Mouse (Mus musculus) neural tube, embryonic 14.5 days (tissue): ENCODE data around the gene Gm20388. TPM values are rescaled to one million over a fixed set of nuclear protein-coding genes. Genes with fewer than 3 reads are reported as not detected.
A peak's percentile ranks its signal among the peaks of the same experiment; 100 is the strongest.

Experiments
- ATAC-seq: fragments of 200-750 bp; cut with Nextera tagmentation; 2 replicates; pipeline ENCODE4 v1.8.0; 2017; ENCODE audit warnings: low read depth, mild to moderate bottlenecking, moderate TSS enrichment, moderate library complexity
- H3K27ac ChIP-seq: fragments of 300-500 bp; sonication (generic); 2 replicates; pipeline ENCODE4 v1.5.1; 2014; ENCODE audit warnings: low read depth, mild to moderate bottlenecking, control low read depth, low read length, moderate library complexity, mixed read lengths
- H3K27me3 ChIP-seq: fragments of 300-500 bp; sonication (generic); 2 replicates; pipeline ENCODE4 v1.6.1; 2014; ENCODE audit warnings: low read length; ENCODE audit not compliant: control insufficient read depth, insufficient read depth
- H3K36me3 ChIP-seq: fragments of 300-500 bp; sonication (generic); 2 replicates; pipeline ENCODE4 v1.6.1; 2014; ENCODE audit warnings: low read length, mixed read lengths; ENCODE audit not compliant: control insufficient read depth, insufficient read depth
- H3K4me1 ChIP-seq: fragments of 300-500 bp; sonication (generic); 2 replicates; pipeline ENCODE4 v1.6.1; 2014; ENCODE audit warnings: low read length; ENCODE audit not compliant: control insufficient read depth, insufficient read depth
- H3K4me2 ChIP-seq: fragments of 300-500 bp; sonication (generic); 2 replicates; pipeline ENCODE4 v1.6.1; 2014; ENCODE audit warnings: mild to moderate bottlenecking, low read depth, low read length, control low read depth
- H3K4me3 ChIP-seq: fragments of 300-500 bp; sonication (generic); 2 replicates; pipeline ENCODE4 v1.5.1; 2014; ENCODE audit warnings: low read depth, low read length, control low read depth, mixed read lengths
- H3K9ac ChIP-seq: fragments of 300-500 bp; sonication (generic); replicated peaks from 2 replicates; pipeline ENCODE4 v1.6.1; 2014; ENCODE audit warnings: low read depth, mild to moderate bottlenecking, control low read depth, low read length, mixed read lengths
- H3K9me3 ChIP-seq: fragments of 300-500 bp; sonication (generic); 2 replicates; pipeline ENCODE4 v1.6.1; 2016; ENCODE audit warnings: low read length; ENCODE audit not compliant: control insufficient read depth
- WGBS: fragments of 180-500 bp; shearing (Covaris S2); extraction: QIAGEN DNeasy Blood & Tissue Kit; methylation state at CpG from one replicate; pipeline ENCODE4 v1.1.7; 2014; 5-methylcytosine and 5-hydroxymethylcytosine counted together
- polyA plus RNA-seq: library from polyadenylated mRNA; unstranded; fragments of >200 nt; fragmentation: Nextera tagmentation; extraction: Ambion mirVana; gene quantifications from 2 replicates; pipeline ENCODE4 v1.2.1, GENCODE M21; 2014

Gene Gm20388
- polyA plus RNA-seq, 1 experiment from 2014 or later: 10.3 TPM

DNA sequence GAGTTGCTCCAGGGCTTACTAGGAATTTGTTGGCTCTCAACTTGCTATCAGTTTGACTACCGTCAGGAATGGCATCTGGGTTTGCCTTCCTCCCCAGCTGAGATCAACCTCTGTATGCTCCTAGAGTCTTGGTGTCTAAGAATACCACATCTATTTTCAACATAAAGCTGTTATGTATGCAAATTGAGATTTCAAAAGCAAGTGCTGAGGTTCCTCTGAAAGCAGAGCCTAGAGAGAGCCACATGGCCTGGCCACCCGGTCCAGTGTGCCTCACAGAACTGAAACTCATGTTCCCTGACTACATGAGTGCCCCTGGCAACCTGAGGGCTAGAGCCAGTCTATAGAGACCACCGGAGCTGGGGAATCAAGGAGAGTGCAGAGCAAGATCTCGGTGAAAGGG, 2694.7 kb downstream of the Gm20388 start:
- Histone ChIP-seq H3K9me3 (no peaks in the 10 kb centered on the region), H3K27me3 (no peaks in the 10 kb centered on the region), H3K27ac (no peak overlapping the region), H3K4me3 (no peak overlapping the region), H3K9ac (no peak overlapping the region), H3K4me2 (no peak overlapping the region), H3K36me3 (no peaks in the 10 kb centered on the region), H3K4me1 (no peaks in the 10 kb centered on the region; the same call in 1 of the 2 replicates)
- WGBS: 85% methylated on average over 4 of the region's 4 CpGs
- ATAC-seq: no peak

DNA sequence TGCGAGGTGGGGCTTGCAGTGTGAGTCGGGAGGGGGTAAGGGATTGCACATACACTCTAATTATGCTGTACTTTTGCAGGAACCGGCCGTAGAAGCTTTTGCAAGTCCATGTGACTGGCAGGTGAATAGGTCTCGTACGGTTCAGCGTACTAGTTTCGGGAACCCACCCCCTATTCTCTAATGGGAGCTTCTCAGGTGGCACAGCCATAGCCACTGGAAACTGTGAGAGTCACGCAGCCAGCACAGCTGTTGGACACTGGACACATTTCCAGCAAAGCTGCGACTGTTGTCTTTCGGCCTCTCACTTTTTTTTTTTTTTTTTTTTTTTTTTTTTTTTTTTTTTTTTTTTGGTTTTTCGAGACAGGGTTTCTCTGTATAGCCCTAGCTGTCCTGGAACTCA, 2696.2 kb downstream of the Gm20388 start:
- H3K36me3 ChIP-seq: no peaks in the 10 kb centered on the region
- H3K4me2 ChIP-seq: no peak overlapping the region
- H3K4me1 ChIP-seq: peaks cover 3% of the 10 kb centered on the region; the same call in 1 of the 2 replicates
- H3K27me3 ChIP-seq: no peaks in the 10 kb centered on the region
- no peak overlapping the region for H3K27ac ChIP-seq
- ATAC-seq: no peak
- H3K4me3 ChIP-seq: no peak overlapping the region
- no peak overlapping the region for H3K9ac ChIP-seq
- WGBS: 93% methylated on average over 11 of the region's 12 CpGs
- H3K9me3 ChIP-seq: no peaks in the 10 kb centered on the region

DNA sequence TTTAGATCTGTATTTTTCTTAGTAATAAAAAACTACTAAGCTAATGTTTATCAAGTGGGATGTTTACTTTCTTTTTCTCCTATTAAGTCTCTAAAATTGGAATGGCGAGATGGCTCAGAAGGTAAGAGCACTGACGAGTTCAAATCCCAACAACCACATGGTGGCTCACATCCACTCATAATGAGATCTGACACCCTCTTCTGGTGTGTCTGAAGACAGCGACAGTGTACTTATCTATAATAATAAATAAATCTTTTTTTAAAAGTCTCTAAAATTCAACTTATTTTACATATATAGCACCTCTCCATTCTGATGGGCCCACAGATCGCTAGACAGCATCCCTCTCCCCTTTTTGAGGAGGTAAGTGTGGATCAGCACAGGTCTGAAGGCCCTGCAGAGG, 2699.6 kb downstream of the Gm20388 start:
- no peak overlapping the region for H3K27ac ChIP-seq
- no peaks in the 10 kb centered on the region for H3K9me3 ChIP-seq
- ATAC-seq: no peak
- no peaks in the 10 kb centered on the region for H3K36me3 ChIP-seq
- H3K4me1 ChIP-seq: peaks cover 12% of the 10 kb centered on the region
- 67% methylated on average over 4 of the region's 4 CpGs for WGBS
- H3K4me3 ChIP-seq: no peak overlapping the region
- 0 out of 2 replicates have a peak overlapping the region, but pooled peaks have one; percentile 88 for H3K4me2 ChIP-seq
- no peak overlapping the region for H3K9ac ChIP-seq
- H3K27me3 ChIP-seq: no peaks in the 10 kb centered on the region

DNA sequence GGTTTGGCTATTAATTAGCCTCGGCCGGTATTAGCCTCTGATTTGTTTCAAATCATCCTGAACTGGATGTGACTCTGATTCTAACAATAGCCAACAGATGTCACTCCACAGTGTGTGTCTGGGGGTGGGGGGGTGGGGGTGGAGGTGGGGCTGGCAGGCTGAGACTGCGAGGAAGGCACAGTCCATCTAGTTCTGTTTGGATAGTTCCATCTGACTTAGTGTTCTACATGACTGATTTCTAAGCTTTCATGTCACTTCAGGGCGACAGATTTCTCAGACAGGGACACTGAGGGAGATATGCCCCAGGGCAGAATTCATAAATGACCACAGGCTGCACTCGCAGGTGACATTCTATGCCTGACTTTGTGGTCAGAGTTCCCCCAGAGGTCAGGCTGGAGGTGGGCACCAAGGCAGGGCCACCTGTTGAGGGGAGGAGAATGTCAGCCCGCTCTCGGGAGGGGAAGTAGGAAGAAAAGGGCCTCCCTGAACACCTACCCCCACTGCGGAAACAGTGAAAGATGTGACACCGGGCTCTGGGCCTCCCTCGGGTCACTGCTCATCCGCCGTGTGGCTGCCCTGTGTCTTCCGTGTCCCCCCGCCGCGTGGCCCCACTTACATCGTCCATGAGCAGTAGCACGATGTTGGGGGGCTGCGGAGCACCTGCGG, 2700.1 kb downstream of the Gm20388 start:
- 0 out of 2 replicates have a peak, but pooled peaks have one; percentile 1 for ATAC-seq
- no peaks in the 10 kb centered on the region for H3K36me3 ChIP-seq
- peak overlapping the region; percentile 67 for H3K4me3 ChIP-seq
- H3K27me3 ChIP-seq: no peaks in the 10 kb centered on the region
- peak overlapping the region; percentile 64 for H3K27ac ChIP-seq
- peaks cover 12% of the 10 kb centered on the region for H3K4me1 ChIP-seq
- peak overlapping the region; percentile 88 for H3K4me2 ChIP-seq
- under 1% methylated on average over 20 of the region's 20 CpGs for WGBS
- H3K9ac ChIP-seq: peak overlapping the region; percentile 63
- no peaks in the 10 kb centered on the region for H3K9me3 ChIP-seq

DNA sequence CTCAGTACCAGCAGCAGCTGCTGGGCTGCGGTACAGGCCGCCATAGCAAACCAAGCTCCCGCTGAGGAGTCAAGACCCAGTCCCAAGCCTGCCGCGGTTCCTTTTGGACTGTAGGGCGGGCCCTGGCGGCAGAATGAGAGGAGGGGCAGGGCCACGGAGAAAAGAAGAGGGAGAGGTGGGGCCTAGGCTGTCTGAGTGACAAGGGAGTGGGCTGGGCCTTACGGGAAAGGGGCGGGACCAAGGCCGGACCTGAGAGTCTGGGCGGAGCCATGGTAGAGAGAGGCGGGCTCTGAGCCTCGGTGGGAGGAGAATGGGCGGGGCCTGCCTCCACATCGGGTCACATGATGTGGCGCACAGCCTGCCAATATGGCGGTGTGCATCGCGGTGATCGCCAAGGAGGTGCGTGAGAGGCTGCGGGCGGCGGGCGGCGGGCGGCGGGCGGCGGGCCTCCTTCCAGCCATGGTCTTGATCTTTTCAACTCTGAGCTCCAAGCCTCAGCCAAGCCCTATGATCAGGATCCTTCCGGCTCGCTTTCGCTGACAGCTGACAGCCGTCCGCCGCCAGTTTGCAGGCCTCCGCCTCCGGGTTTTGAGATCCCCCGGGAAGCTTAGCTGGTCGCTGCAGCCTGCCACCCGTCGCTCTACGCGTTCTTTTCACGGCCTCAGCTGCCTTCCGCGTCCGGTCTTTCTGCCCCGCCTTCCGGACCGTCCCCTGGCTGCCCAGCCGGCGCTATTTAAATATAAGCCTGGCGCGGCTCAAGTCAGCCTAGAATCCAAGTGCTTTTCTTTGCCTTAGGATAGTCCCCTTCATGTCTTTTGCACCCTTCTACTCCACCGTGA, 2700.9 kb downstream of the Gm20388 start, which contains the start of the genes Galns and Trappc2l:
TSS of gene Galns (minus strand) at position 169 of the 839 bp plus-strand sequence.
TSS of gene Trappc2l (plus strand) at position 346 of the 839 bp plus-strand sequence.
- Histone ChIP-seq H3K27me3 (no peaks in the 10 kb centered on the region), H3K4me1 (peaks cover 12% of the 10 kb centered on the region), H3K27ac (peak within 1 kb of the TSS; percentile 82), H3K4me2 (peak within 1 kb of the TSS; percentile 88), H3K4me3 (peak within 1 kb of the TSS; percentile 67), H3K9ac (peak within 1 kb of the TSS; percentile 72), H3K9me3 (no peaks in the 10 kb centered on the region), H3K36me3 (no peaks in the 10 kb centered on the region)
- WGBS: under 1% methylated on average over 56 of the region's 57 CpGs
- peak; percentile 97 for ATAC-seq

DNA sequence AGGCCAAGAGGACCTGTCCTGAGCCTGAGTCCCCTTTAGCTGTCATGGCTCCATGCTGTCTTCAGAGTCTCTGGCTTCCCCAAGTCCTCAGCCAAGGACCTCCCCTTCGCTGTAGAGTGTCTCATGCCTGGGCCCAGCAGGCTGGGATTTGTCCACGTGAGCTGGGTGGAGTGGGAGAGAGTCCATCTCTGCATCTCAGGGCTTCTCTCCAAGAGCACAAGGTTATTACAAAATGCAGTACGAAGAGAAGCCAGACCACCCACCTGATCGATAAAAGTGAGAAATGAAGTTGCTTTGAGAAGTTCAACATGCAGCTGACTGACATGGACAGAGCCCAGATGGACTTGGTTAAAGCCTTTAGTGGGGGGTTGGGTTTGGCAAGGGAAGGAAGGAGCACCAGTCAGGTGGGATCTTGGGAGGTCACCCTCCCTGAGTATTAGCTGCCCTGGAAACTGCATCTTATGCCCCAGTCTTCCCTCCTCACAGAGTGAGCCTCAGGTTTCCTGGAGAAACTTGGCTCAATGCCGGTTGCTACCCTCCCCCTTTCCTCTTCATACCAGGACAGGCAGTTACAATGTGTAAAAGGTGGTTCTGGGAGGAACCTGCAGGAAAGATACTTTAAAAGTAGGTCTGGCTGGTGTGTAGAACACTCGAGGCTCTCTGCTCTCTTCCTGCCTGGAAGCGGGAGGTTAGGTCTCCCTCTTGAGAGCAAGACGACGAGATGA, 2705.7 kb downstream of the Gm20388 start:
- peaks cover 14% of the 10 kb centered on the region for H3K4me1 ChIP-seq
- no peak overlapping the region for H3K9ac ChIP-seq
- H3K27me3 ChIP-seq: no peaks in the 10 kb centered on the region
- H3K9me3 ChIP-seq: no peaks in the 10 kb centered on the region
- no peak overlapping the region for H3K4me3 ChIP-seq
- H3K36me3 ChIP-seq: no peaks in the 10 kb centered on the region
- no peak overlapping the region for H3K27ac ChIP-seq
- no peak for ATAC-seq
- H3K4me2 ChIP-seq: no peak overlapping the region
- WGBS: 78% methylated on average over 9 of the region's 9 CpGs

DNA sequence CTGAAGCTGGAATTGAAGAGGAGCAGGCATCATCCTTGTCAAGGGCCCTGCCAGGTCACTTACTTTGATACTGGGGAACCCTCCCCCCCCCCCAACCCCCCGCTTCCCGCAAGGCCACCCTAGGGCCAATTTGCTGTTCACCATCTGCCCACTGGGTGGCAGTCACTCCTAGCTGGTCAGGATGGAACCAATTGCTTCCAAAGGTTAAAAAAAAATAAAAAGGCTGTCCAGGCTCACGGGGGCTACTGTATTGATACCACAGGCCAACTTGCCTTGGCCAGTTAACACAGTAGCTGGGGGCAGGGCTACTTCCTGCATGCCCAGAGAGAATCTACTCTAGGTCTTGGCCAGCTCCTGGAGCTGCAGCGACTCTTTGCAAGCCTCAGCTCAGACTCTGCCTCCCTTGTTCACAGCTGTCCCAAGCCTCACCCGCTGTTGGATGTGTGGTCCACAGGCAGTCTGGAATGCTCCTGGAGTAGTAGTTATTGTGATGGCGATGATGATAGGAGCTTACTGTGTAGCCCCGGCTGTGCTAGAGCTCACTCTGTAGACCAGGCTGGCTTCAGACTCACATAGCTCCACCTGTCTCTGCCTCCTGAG, 2707.4 kb downstream of the Gm20388 start:
- H3K9ac ChIP-seq: no peak overlapping the region
- no peaks in the 10 kb centered on the region for H3K9me3 ChIP-seq
- H3K4me3 ChIP-seq: no peak overlapping the region
- peaks cover 5% of the 10 kb centered on the region; the same call in 1 of the 2 replicates for H3K4me1 ChIP-seq
- H3K27me3 ChIP-seq: no peaks in the 10 kb centered on the region
- H3K4me2 ChIP-seq: no peak overlapping the region
- H3K27ac ChIP-seq: no peak overlapping the region
- no peak for ATAC-seq
- no peaks in the 10 kb centered on the region for H3K36me3 ChIP-seq
- 34% methylated on average over 5 of the region's 7 CpGs for WGBS

DNA sequence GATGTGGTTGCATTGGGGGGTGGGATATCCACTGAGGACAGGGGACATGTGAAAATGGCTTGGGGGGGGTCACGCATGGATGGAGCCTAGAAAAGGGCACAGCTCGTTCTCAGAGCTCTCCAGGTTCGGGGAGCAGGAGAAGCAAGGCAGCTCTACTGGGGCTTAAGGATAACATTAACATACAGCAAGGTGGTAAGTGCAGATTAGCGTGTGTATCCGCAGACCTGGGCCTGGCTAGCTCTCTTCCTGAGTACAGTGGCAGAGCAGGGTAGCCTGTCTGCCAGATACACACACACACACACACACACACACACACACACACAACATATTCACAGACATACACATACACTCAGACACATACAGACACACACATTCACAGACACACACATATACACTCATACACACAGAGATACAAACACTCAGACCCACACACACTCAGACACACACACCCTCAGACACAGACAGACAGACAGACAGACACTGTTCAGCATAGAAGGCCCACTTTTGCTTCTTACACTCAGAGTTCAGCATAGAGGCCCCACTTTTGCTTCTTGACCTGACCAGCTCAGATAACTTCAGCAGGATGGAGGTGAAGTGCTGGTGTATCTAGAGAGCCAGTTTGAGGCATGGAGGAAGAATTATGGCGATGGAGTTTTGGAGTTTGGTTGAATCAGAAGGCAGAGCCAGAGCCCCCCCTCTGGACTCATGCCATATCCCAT, 2708.2 kb downstream of the Gm20388 start:
- no peaks in the 10 kb centered on the region for H3K27me3 ChIP-seq
- H3K4me1 ChIP-seq: peaks cover 5% of the 10 kb centered on the region; the same call in 1 of the 2 replicates
- H3K4me2 ChIP-seq: no peak overlapping the region
- 81% methylated on average over 6 of the region's 6 CpGs for WGBS
- H3K27ac ChIP-seq: no peak overlapping the region
- no peaks in the 10 kb centered on the region for H3K9me3 ChIP-seq
- H3K9ac ChIP-seq: no peak overlapping the region
- no peak overlapping the region for H3K4me3 ChIP-seq
- H3K36me3 ChIP-seq: no peaks in the 10 kb centered on the region
- ATAC-seq: no peak
